Mouse (Mus musculus): ENCODE measurements around the gene Cd300lg. TPM values are rescaled to one million over a fixed set of nuclear protein-coding genes. Genes with fewer than 3 reads are reported as not detected.

The Cd300lg gene
- polyA plus RNA-seq, 1 experiment: not detected

DNA sequence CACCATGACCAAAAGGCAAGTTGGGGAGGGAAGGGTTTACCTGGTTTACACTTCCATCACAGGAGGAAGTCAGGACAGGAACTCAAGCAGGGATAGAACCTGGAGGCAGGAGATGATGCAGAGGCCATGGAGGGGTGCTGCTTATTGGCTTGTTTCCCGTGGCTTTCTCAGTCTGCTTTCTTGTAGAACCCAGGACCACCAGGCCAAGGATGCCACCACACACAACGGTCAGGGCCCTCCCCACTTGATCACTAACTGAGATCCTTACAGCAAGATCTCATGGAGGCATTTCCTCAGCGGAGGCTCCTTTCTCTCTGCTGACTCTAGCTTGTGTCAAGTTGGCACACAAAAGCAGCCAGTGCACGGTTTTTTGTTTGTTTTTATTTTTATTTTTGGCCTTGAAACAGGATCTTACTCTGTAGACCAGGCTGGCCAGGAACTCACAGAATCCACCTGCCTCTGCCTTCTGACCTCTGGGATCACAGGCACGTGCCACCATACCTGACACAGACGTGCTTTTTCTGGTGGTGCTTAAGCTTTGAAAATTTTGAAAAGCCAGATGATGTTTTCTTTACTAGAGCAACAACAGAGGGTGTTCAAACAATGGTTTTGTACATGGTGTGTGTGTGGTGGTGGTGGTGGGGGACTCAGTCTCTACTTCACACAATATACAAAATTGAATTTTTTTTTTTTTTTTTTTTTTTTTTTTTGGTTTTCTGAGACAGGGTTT is 13.1 kb upstream of the Cd300lg start, which contains the start of gene Mpp3:
TSS of gene Mpp3 (minus strand) at position 375 of the 730 bp plus-strand sequence.
- H3K4me3 ChIP-seq (ENCODE audit: insufficient read depth, low read depth, low read length): peak within 1 kb of the TSS; percentile 73; the same call in 1 of the 2 replicates
- H3K4me1 ChIP-seq (ENCODE audit: control insufficient read depth, insufficient read depth, low read length): peaks cover 25% of the 10 kb centered on the region
- 64% methylated on average over 6 of the region's 6 CpGs for WGBS
- H3K27ac ChIP-seq (ENCODE audit: insufficient read depth, low read depth, low read length): peak within 1 kb of the TSS; percentile 13
- TF ChIP-seq CTCF (IDR thresholded peaks at IDR 0.05; ENCODE audit: insufficient read depth, low read depth, low read length): no peak
- TF ChIP-seq POLR2A (IDR thresholded peaks at IDR 0.05; ENCODE audit: insufficient read depth, low read depth, low read length): no peak

DNA sequence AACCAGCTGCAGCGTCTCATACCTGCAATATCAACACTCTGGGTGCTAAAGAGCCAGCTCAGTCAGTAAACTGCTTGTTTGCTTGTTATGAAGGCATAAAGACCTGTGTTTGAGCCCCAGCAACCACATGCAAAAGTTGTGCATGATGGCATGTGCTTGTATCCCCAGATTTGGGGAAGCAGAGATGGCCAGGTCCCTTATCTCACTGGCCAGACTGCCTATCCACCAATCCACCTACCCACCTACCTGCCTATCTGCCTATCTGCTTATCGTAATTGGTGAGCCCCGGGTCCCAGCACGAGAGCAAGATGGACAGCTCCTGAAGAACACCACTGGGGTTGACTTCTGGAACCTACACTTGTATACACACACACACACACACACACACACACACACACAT is 12.0 kb upstream of the Cd300lg start:
- no peak for TF ChIP-seq CTCF (IDR thresholded peaks at IDR 0.05; ENCODE audit: insufficient read depth, low read depth, low read length)
- no peak for TF ChIP-seq POLR2A (IDR thresholded peaks at IDR 0.05; ENCODE audit: insufficient read depth, low read depth, low read length)
- 76% methylated on average over 4 of the region's 4 CpGs for WGBS

DNA sequence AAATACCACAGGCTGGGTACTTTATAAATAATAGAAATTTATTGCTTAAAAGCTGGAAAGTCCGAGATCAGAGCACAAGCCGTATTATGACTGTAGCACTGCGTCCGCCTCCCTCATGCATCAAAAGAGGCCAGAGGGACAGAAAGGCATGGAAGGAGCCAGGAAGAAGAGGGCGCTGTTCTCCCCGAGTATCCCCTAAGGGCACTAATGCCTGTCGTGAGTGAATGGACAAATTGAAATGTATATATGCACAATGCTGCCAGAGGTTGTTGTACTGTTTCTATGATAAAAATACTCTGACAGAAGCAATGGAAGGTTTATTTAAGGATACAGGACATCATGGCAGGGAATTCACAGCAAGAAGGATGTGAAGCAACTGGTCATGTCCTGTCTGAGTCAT is 11.3 kb upstream of the Cd300lg start:
- Histone ChIP-seq H3K27ac (ENCODE audit: insufficient read depth, low read depth, low read length) (no peak overlapping the region), H3K4me1 (ENCODE audit: control insufficient read depth, insufficient read depth, low read length) (peaks cover 14% of the 10 kb centered on the region), H3K4me3 (ENCODE audit: insufficient read depth, low read depth, low read length) (no peak overlapping the region)
- 46% methylated on average over 7 of the region's 7 CpGs for WGBS
- TF ChIP-seq CTCF (IDR thresholded peaks at IDR 0.05; ENCODE audit: insufficient read depth, low read depth, low read length): no peak
- TF ChIP-seq POLR2A (IDR thresholded peaks at IDR 0.05; ENCODE audit: insufficient read depth, low read depth, low read length): no peak

More for the DNA sequence above, 12.0 kb upstream of the Cd300lg start:
- peaks cover 19% of the 10 kb centered on the region for H3K4me1 ChIP-seq (ENCODE audit: control insufficient read depth, insufficient read depth, low read length)
- no peak overlapping the region for H3K4me3 ChIP-seq (ENCODE audit: insufficient read depth, low read depth, low read length)
- H3K27ac ChIP-seq (ENCODE audit: insufficient read depth, low read depth, low read length): no peak overlapping the region

DNA sequence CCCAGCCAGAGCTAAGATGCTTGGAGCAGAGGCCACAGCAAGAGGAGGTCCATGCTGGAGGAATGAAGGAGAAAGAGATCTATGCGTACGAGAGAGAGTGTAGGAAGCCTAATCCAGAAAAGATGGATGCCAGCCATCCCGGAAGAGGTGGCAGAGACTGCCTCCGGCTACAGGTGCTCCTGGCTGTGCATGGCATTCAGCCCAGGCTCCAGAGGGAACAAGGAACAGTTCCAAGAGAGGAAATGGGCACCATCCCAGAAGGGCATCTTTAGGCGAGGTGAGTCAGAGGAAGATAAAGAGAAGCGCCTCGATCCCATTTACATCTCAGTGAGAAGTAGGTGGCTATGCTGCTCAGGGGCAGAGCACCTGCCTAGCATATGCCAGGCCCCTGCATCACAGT is 10.2 kb upstream of the Cd300lg start:
- peaks cover 9% of the 10 kb centered on the region; the same call in 1 of the 2 replicates for H3K4me1 ChIP-seq (ENCODE audit: control insufficient read depth, insufficient read depth, low read length)
- 43% methylated on average over 7 of the region's 7 CpGs for WGBS
- no peak overlapping the region for H3K27ac ChIP-seq (ENCODE audit: insufficient read depth, low read depth, low read length)
- H3K4me3 ChIP-seq (ENCODE audit: insufficient read depth, low read depth, low read length): no peak overlapping the region
- no peak for TF ChIP-seq CTCF (IDR thresholded peaks at IDR 0.05; ENCODE audit: insufficient read depth, low read depth, low read length)
- no peak for TF ChIP-seq POLR2A (IDR thresholded peaks at IDR 0.05; ENCODE audit: insufficient read depth, low read depth, low read length)

DNA sequence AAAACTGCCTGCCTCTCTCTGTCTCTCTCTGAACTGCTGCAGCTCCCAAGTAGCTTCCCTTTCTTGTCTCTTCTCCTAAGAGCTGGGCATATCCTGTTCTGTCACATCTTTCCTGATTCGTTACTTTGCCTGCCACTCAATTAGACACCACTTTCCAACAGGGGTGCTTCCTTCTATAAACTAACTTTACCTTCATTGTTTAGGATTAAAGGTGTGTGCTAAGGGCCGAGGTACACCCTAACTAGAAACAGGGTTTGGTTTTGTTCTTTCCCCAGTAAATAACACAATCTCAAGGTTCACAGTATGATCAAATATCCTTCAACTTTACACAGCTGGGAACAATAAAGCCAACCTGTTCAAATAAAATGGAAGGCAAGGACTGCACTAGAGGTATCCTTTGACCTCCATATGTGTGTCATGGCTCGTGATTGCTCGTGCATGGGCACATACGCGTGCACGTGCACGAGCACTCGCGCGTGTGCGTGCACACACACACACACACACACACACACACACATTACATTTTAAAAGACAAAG is 8.2 kb upstream of the Cd300lg start:
- Histone ChIP-seq H3K27ac (ENCODE audit: insufficient read depth, low read depth, low read length) (no peak overlapping the region), H3K4me3 (ENCODE audit: insufficient read depth, low read depth, low read length) (no peak overlapping the region), H3K4me1 (ENCODE audit: control insufficient read depth, insufficient read depth, low read length) (peaks cover 3% of the 10 kb centered on the region; the same call in 1 of the 2 replicates)
- TF ChIP-seq POLR2A (IDR thresholded peaks at IDR 0.05; ENCODE audit: insufficient read depth, low read depth, low read length) (no peak), CTCF (IDR thresholded peaks at IDR 0.05; ENCODE audit: insufficient read depth, low read depth, low read length) (no peak)
- 95% methylated on average over 12 of the region's 12 CpGs for WGBS

DNA sequence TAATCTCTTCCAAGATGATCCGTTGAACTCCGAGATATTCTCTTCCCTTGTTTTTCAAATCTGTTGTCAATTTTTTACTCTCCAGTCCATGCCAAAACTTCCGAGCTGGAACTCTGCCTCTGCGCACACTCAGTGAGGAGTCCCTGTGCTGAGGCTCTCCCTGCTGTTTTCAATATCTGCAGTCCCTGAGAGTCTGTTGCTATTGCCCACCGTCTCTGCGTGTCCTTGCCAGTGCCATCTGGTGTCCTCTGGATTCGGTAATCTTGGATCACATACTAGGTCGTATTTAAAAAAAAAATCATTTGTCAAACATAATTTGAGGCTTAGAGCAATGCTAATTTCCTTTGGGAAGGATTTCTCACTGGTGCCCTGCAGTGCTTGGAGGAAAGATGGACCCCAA is 6.4 kb upstream of the Cd300lg start:
- no peak overlapping the region for H3K4me3 ChIP-seq (ENCODE audit: insufficient read depth, low read depth, low read length)
- TF ChIP-seq CTCF (IDR thresholded peaks at IDR 0.05; ENCODE audit: insufficient read depth, low read depth, low read length) (no peak), POLR2A (IDR thresholded peaks at IDR 0.05; ENCODE audit: insufficient read depth, low read depth, low read length) (no peak)
- H3K27ac ChIP-seq (ENCODE audit: insufficient read depth, low read depth, low read length): no peak overlapping the region
- 49% methylated on average over 8 of the region's 8 CpGs for WGBS
- no peaks in the 10 kb centered on the region for H3K4me1 ChIP-seq (ENCODE audit: control insufficient read depth, insufficient read depth, low read length)

DNA sequence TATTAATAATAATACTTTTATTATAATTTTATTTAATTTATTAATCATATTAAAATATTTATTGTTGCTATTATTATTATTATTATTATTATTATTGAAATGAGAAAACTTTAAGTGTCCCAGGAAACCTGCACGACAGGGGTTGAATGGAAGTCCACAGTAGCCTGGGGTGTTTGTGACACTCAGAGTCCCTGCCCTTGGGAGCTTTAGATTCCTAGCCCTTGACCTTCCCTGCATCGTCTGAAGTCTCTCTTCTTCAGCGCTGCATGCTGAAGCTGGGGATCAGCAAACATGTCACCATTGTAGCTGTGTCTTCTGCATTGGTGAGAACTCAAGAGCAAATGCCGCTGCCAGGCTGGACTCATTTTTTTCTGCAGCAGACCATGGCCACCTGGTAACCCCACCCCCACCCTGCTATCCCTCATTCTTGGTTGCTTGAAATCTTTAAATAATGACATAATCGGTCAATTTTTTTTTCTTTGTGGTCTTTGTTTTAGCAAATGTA is 5.8 kb upstream of the Cd300lg start:
- TF ChIP-seq CTCF (IDR thresholded peaks at IDR 0.05; ENCODE audit: insufficient read depth, low read depth, low read length) (no peak), POLR2A (IDR thresholded peaks at IDR 0.05; ENCODE audit: insufficient read depth, low read depth, low read length) (no peak)
- no peaks in the 10 kb centered on the region for H3K4me1 ChIP-seq (ENCODE audit: control insufficient read depth, insufficient read depth, low read length)
- no peak overlapping the region for H3K27ac ChIP-seq (ENCODE audit: insufficient read depth, low read depth, low read length)
- H3K4me3 ChIP-seq (ENCODE audit: insufficient read depth, low read depth, low read length): no peak overlapping the region
- 86% methylated on average over 5 of the region's 5 CpGs for WGBS

DNA sequence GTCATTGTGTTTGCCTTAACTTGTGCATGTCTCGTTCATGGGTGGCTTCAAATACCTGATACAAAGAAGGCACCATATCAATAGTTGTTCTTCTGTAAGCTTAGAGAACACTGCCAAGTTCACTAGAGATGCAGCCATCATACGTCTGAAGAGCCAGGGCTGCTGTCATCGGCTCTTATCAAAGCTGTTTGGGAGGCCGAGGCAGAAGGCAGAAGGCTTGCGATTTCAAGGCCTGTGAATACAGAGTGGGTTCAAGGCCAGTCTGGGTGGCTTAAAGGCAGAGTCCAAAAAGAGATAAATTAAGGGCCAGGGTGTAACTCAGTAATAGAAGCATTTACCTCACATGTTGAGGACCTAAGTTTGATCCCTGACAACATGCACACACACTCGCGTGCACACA is 5.0 kb upstream of the Cd300lg start:
- Histone ChIP-seq H3K4me3 (ENCODE audit: insufficient read depth, low read depth, low read length) (no peak overlapping the region), H3K27ac (ENCODE audit: insufficient read depth, low read depth, low read length) (no peak overlapping the region), H3K4me1 (ENCODE audit: control insufficient read depth, insufficient read depth, low read length) (no peaks in the 10 kb centered on the region)
- 92% methylated on average over 7 of the region's 7 CpGs for WGBS
- TF ChIP-seq CTCF (IDR thresholded peaks at IDR 0.05; ENCODE audit: insufficient read depth, low read depth, low read length) (no peak), POLR2A (IDR thresholded peaks at IDR 0.05; ENCODE audit: insufficient read depth, low read depth, low read length) (no peak)

DNA sequence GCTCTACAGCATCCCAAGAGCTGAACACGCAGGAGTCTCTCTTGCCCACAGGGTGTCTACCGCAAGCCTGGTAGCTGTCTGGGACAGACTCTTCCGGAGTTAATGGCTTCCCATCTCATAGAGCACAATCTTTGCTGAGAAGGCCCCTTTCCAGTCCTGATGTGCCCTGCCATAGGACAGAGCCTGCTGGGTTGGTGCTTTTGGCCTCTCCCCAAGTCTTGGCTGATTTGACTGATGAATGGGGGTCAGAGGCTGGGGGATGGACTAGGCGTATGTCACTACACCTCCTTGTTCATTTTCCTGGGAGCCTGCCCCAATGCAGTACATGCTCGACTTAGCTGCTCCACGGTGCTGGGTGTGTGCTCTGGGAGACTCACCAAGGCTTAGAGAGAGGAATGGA is 3.5 kb upstream of the Cd300lg start:
- WGBS: 84% methylated on average over 6 of the region's 6 CpGs
- Histone ChIP-seq H3K27ac (ENCODE audit: insufficient read depth, low read depth, low read length) (no peak overlapping the region), H3K4me1 (ENCODE audit: control insufficient read depth, insufficient read depth, low read length) (no peaks in the 10 kb centered on the region), H3K4me3 (ENCODE audit: insufficient read depth, low read depth, low read length) (no peak overlapping the region)
- TF ChIP-seq POLR2A (IDR thresholded peaks at IDR 0.05; ENCODE audit: insufficient read depth, low read depth, low read length) (no peak), CTCF (IDR thresholded peaks at IDR 0.05; ENCODE audit: insufficient read depth, low read depth, low read length) (no peak)

Data from olfactory bulb, adult 2 months (tissue).